Mouse (Mus musculus) c-Kit-negative CD71-positive TER-119-positive erythroid progenitor cells, embryonic 14.5 days (primary cell): ENCODE data around the gene Cd300e.
"Not testable (repeated sequence)": the region's sequence is repeated elsewhere in the genome, so short reads cannot be mapped to it uniquely, and the experiment has no call there.

ENCODE experiments used
- DNase-seq: peaks from one replicate; pipeline ENCODE4 v3.0.0-alpha.2; 2013; ENCODE audit warnings: low read depth, low spot score

Gene Cd300e

DNA sequence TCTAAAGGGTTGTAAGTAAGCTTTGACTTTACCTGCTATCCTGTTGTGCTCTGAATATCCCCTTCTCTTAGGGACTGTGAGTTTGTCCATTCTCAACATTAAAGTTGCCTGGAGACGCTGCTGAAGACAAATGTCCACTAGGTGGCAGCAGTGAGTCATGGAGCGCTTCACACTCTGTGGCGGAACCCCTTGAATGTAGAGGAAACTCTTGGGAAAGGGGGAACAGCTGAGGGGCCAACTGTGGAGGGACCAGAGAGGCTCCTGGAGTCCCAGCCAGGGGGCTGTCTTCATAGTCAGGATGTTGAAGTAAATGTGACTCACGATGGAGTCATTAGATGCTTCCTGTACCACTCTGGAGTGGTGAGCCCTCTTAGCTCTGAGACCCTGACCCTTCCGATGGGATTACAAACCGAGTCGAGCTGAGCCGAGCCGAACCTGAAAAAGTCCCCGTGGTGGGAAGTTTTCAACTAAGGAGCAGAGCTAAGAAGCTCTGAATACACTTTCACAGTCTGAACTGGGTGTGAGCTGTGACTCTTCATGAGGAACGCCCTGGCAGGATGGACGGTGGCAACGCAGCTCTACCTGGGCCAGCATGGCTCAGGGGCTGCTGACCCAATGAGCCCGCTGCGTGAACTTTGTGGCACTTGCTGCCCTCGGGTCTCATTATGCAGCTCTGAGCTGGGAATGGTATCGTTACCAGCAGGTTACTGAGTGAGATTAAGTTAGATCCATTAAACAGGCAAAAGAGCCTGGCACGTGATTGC is 21.6 kb upstream of the Cd300e start:
- DNase-seq, result peak; percentile 46

DNA sequence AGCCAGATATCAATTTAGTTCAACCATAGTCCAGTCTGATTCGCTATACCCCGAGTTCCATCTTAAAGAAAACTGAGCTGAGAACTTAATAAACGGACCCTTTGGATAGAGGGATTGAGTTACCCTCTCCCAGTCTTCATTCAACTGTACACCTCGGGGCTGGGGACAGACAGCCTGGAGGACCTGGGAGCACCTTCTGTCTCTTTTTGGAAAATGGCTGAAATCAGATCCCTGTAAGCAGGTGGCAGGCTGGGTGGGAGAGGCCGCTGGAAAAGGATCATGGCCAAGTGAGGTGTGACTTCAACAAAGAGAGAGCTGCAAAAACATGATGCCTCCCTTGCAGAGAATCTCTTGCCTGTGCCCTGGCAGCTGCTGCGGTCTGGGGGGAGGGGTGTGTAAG is 20.2 kb upstream of the Cd300e start:
- DNase-seq, result no peak

DNA sequence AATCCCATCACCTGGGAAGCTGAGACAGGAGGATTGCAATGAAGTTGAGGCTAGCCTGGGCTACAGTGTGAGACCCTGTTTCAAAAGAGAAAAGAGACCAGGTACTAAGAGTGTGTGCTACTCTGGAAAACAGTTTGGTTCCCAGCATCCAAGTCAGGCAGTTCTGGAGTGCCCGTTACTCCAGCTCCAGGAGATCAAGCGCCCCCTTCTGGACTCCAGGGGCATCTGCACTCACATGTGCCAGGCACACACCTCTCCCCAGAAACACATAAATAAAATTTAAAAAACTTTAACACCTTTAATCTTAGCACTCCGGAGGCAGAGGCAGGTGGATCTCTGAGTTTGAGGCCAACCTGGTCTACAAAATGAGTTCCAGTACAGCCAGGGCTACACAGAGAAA is 19.4 kb upstream of the Cd300e start:
- DNase-seq, result no peak

DNA sequence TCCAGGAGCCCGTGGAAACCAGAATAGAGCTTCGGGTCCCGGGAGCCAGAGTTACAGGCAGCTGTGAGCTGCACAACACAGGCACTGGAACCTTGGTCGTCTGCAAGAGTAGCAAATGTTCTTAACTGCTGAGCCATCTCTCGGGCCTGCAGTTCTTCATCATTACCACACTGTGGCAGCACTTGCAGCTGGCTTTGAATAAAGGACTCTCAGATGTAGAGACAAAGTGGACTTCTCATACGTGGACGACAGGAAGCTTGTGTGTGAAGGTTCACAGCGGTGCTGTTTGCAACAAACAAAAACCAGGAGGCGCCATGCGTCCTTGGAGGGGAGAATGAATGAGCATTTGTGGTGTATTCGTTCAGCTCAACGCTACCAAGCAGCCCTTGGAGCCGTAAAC is 18.9 kb upstream of the Cd300e start:
- DNase-seq, result no peak

DNA sequence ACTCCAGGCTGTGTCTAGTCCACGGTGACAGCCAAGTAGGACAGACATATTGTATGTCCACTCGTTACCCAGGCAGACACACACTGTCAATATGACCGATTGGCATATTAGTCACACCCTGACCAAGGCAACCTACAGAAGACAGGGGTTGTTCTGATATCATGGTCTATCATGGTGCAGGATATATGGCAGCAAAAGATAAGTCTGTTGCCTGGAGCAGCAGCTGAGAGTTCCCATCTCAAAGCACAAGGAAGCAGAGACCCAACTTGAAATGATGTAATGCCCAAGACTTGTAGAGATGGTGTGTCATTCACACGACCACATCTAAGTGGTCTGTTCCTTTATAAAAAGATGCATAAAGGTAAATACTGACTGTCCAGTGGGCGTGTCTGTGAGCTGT is 16.7 kb upstream of the Cd300e start:
- no peak for DNase-seq

DNA sequence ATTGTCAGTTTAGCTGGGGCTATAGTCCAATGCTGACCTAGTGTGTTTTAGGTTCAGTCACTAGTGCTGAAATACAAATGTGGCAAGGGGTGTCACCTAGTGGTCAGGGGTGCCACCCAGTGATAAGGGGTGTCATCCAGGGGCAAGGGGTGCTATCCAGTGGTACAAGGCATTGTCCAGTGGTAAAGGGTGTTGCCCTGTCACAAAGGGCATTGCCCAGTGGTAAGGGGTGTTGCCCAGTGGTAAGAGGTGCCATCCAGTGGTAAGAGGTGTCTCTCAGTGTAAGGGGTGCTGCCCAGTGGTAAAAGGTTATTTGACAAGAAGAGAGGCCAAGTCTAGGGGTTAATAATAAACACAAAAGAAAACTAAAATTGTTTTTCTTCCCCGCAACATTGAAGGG is 15.5 kb upstream of the Cd300e start:
- DNase-seq, result no peak

DNA sequence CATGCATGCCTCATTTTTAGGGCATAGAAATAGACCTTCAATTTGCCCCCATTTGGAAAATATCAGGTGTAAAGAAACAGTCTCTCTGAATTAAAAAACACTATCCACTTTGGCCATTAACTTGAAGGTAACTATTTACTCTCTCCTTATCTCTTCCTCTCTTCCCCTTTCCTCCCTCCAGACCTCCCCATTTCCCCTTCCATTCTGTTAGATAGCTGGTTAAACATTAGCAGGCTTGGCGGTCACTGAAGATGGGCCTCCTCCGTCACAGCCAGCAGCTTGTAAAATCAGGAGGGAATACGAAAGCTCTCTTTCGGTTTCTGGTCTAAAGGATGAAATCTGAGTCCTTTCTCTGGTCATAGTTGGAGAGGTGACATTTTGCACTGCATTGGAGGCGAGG is 13.9 kb upstream of the Cd300e start:
- DNase-seq, result no peak

DNA sequence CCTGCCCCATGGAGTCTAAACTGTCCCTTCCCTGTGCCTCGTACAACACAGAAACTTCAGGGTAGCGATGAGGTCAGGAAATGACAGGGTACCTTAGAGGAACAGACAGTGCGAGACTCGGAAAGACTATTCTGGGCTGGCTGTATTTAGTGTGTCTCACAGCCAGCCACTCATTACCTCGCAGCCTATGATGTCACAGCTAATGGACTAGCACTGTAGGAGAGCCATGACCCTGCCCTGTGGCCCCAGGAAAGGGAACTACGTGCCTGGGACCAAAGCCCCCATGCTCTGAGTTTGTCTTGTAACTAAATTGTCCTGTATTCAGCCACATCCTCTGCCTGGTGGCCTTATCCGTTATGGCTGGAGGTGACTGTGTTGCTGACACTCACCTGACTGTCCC is 13.4 kb upstream of the Cd300e start:
- no peak for DNase-seq

DNA sequence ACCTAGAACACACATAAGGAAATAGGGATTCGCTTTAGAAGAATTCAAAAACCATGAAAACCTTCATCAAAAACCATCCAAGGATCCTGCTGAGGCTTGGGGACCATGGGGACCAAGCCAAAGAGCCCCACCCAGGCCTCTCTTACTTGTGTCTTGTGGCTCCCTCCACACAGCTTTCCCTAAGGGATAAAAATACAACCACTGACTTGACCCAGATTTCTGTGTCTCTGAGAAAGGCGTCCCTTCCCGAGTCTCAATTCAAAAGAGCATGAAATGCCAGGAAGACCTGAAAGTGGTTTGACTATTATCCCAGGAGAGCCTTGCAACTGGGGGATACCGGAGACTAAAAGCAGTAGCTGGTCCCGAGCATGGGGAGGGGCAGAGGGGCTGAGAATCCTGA is 11.0 kb upstream of the Cd300e start:
- no peak for DNase-seq

DNA sequence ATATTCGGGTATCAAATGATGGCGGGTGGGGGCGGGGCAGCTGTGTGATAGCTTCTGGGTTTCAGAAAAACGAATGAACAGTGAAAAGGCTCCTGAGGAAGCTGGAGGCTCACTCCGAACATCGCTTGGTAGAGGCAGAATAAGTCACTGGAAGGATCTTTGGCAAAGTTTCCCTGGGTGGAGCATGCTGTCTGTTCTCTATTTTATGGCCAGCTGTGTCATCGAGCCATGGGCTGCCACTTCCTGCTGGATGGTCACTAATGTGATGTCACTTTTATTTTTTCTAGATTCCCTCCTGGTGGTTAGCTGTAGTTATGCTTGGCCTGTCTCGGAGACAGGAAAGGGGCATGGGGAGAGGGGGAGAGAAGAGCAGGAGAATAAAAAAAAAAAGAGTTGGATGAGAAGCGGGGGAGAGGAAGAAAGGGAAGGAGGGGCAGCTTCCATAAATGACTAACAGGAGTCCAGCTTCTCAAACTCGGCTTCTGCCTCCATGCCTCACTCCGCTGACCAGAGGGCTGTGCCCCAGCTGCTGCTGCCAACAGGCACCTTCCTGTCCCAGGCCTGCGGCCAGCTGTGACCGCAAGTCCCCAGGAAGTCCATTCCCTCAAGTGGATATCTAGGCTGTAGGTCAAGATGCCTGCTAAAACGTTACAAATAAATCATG is 9.8 kb upstream of the Cd300e start:
- no peak for DNase-seq

DNA sequence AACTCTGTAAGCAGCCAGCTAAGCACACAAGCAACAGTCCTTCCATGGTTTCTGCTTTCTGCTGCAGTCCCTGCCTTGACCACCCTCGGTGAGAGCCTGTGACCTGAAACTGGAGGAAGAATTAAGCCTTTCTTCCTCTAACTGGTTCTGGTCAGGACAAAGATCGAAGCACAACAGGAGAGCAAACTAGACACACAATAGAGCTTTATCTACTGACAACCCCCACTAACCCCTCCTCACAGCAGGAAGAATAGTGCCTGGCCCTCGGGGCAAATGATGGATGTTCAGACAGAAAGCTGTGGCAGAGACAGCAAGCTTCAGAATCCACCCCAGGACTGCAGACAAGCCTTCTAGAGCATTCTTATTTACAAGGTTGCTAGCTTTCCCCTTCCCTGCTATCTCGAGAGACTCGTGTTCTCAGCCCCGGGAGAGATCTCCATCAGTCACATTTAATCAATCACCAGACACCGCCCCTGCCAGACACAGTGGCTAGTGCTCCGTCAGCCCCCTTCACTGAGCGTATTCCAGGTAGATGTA is 9.1 kb upstream of the Cd300e start:
- no peak for DNase-seq

DNA sequence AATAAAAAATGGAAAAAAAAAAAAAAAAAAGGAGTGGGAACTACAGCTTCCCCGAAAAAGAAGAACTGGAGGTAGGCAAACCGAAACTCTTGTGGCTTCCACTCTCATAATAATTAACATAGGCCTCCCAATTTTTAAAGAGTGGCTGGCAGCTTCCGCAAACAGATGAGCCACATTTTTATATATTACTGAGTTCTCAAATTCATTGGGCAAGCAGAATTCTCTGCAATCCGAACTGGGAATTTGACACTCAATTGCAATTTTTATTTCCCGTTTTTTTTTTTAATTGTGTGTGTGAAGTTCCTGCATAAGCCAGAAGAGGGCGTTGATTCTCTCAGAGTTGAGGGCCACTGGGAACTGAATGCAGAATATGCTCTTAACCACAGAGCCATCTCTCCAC is 4.8 kb upstream of the Cd300e start:
- no peak for DNase-seq

DNA sequence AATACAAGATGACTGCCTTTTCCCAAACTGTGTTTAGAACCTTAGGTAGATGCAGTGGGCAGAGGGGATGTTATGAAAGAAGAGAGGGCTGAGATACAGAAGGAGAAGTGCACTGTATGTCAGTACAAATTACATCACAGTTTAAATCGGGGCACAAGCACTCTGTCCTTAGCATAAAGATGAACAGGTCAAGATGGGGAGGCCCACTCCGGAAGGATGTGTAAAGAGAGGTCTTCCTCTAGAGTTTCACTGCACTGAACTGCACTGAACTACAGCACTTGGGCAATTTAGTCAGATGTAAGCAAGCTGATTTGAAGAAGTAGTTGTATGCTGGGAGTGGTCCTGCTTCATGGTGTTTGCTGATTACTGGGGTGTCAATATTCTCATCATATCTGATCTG is 2.2 kb downstream of the Cd300e start:
- no peak for DNase-seq

DNA sequence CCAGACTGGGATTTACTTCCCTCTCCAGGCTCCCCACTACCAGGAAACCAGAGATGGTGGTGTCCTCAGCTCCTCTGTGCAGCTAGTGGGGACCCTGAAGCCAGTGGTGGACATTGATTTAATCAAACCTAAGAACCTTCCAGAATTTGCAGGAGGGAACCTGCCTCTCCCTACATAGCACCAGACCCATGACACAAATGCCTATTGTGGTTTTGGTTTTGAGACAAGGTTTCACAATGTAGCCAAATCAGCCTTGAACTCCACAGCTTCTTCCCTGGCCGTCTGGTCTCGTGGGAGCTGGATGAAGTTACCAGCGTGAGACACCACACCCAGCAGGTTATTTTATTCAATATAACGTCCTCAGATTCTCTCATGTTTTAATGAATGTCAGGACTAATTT is 3.3 kb downstream of the Cd300e start:
- no peak for DNase-seq

DNA sequence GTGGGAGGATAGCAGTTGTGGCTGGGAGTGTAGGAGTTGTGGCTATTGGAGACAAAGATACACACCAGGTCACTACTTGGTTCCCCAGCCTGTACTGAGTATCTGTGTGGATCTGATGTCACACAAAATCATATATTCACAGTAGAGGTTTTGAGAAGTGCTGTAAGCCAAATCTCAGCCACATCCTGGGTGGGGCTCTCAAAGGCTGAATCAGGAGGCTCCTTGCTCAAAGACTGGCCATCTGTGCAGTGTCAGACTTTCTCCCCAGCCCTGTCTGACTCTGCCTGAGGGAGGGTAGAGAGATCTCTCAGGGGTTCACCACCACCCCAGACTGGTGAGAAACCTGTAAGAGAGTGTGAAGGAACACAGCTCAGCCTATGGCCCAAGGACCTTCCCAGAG is 7.4 kb downstream of the Cd300e start:
- DNase-seq, result no peak

DNA sequence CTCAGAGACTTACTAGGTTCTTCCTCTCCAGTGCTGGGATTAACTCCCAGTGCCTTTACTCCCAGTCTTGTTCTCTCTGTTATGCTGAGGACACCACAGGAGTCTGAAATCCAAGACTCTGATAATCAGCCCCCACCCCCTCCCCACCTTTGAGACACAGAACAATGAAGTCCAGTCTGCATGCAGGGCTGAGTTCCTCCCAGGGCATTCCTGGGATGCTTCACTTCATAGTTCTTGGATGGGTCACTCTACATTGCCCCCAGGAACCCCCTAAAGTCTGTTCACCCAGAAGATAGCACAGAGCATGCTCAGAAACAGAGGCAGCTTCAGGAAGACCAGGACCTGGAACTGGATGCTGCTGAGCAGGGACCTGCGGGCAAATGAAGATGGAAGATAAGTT is 9.0 kb downstream of the Cd300e start:
- no peak for DNase-seq

DNA sequence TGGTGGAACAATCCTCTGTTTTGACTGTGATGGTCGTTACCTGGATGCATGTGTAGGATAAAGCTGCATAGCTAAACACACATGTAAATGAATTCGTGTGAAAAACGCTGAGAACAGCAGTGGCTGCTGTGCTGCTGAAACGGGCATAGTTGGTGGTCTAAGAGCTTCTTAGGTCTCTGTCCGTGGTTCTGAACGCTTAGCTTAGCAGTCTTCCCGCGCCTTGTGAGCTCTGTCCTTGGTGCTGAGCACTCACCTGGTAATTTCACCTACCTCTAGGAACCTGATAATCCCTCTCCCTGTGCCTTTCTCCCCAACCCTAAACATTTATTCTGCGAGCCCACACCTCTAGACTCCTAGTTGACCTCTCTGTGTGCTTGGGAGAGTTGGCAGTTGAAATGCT is 9.8 kb downstream of the Cd300e start:
- DNase-seq, result no peak

DNA sequence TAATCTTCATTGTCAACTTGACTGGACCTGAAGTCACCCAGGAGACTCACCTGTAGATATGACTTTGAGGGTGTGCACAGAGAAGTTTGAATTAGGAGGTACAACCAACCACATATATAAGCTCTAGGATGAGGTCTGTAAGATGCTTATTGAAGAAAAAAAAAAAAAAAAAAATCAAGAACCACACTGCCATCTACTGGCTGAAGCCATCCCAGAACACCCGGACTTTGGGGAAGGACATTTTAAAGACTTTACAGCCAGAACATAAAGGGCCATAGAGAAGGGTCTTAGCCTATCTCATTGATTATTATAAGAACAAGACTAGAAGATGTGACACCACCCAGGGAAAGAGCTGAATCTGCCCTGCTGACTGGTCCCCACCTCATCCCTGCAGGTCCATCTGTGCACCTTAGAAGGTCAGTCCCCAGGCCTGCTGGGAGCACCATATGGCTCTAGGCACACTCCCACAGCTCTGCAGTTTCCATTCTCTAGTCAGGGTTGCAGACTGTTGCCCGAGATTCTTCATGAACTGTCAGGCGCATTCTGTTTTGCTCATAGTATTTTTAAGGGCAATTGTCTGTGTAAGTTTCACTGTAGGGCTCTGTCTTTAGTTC is 12.6 kb downstream of the Cd300e start:
- DNase-seq, result no peak

DNA sequence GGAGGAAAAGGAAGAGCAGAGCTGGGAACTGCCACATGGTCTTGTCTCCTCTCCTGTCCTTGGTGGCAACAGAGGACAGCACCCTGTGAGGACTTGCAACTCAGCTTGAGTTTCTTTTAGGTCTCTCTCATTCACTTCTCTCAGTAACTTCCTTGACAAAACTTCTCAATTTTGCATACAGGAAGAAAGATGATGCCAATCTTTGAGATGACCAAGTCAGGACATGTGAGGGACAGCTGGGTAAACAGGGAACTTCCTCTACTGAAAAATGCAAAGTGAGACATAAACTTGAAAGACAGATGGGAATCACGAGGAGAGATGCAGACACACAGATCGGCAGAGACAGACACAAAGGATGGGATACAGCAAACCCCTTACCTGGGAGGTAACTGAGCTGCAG is 13.7 kb downstream of the Cd300e start, which contains the start of gene Cd300ld3:
TSS of gene Cd300ld3 (minus strand) at position 151 of the 400 bp plus-strand sequence.
- DNase-seq, result no peak

DNA sequence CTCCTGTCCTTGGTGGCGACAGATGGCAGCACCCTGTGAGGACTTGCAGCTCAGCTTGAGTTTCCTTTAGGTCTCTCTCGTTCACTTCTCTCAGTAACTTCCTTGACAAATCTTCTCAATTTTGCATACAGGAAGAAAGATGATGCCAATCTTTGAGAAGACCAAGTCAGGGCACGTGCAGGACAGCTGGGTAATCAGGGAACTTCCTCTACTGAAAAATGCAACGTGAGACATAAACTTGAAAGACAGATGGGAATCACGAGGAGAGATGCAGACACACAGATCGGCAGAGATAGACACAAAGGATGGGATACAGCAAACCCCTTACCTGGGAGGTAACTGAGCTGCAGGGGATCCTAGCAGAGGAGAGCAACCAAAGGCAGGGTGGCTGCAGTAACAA is 24.3 kb downstream of the Cd300e start, which contains the start of gene Cd300ld5:
TSS of gene Cd300ld5 (minus strand) at position 101 of the 400 bp plus-strand sequence.
- DNase-seq, result not testable (repeated sequence)

DNA sequence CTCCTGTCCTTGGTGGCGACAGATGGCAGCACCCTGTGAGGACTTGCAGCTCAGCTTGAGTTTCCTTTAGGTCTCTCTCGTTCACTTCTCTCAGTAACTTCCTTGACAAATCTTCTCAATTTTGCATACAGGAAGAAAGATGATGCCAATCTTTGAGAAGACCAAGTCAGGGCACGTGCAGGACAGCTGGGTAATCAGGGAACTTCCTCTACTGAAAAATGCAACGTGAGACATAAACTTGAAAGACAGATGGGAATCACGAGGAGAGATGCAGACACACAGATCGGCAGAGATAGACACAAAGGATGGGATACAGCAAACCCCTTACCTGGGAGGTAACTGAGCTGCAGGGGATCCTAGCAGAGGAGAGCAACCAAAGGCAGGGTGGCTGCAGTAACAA is 35.1 kb downstream of the Cd300e start, which contains the start of gene Cd300ld4:
TSS of gene Cd300ld4 (minus strand) at position 101 of the 400 bp plus-strand sequence.
- not testable (repeated sequence) for DNase-seq

DNA sequence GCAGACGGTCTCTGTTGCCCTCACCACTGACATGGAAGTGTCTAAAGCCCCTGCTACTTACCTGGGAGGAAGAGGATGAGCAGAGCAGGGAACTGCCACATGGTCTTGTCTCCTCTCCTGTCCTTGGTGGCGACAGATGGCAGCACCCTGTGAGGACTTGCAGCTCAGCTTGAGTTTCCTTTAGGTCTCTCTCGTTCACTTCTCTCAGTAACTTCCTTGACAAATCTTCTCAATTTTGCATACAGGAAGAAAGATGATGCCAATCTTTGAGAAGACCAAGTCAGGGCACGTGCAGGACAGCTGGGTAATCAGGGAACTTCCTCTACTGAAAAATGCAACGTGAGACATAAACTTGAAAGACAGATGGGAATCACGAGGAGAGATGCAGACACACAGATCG is 45.9 kb downstream of the Cd300e start, which contains the start of gene Cd300ld2:
TSS of gene Cd300ld2 (minus strand) at position 101 of the 400 bp plus-strand sequence.
- DNase-seq, result not testable (repeated sequence)
